Mouse (Mus musculus): ENCODE data around the gene Siah1b. TPM values are rescaled to one million over a fixed set of nuclear protein-coding genes. Genes with fewer than 3 reads are reported as not detected.

Gene Siah1b
- total RNA-seq, 2 experiments from 2014 or later: 3.3 to 3.4 TPM

GRCm38 (mm10) chrX:164032526-164032925, 43.8 kb downstream of the Siah1b start:
- DNase-seq (ENCODE audit: low spot score): no peak

GRCm38 (mm10) chrX:164027607-164028289, 48.5 kb downstream of the Siah1b start, which contains the start of gene Car5b:
Car5b (minus strand) TSS chrX:164027997.
- peak; percentile 90 for DNase-seq (ENCODE audit: low spot score)

Other genes with a start within 250 kb of the Siah1b start
- gene Ap1s2, start 167.5 kb downstream of the Siah1b start, total RNA-seq (2021): 10 to 100 TPM; 23.0 to 33.9 TPM
- gene Zrsr2, start 117.8 kb downstream of the Siah1b start, total RNA-seq (2021): 10 to 100 TPM; 11.5 to 16.0 TPM
- 1 to 10 TPM; 1.3 to 1.5 TPM for gene Car5b, start 48.5 kb downstream of the Siah1b start, total RNA-seq (2021)
- gene Cltrn, start 12.3 kb upstream of the Siah1b start, total RNA-seq (2021): not detected
- under 1 TPM; 0.43 to 0.55 TPM for gene Ace2, start 62.8 kb upstream of the Siah1b start, total RNA-seq (2021)
- gene Bmx, start 181.7 kb upstream of the Siah1b start, total RNA-seq (2021): under 1 TPM; 0.27 to 0.33 TPM
- gene Pir, start 192.9 kb upstream of the Siah1b start, total RNA-seq (2021): 1 to 10 TPM; 2.9 to 6.0 TPM